Mouse (Mus musculus): Measurements from ENCODE around the gene Bbc3. TPM values are rescaled to one million over a fixed set of nuclear protein-coding genes. Genes with fewer than 3 reads are reported as not detected.
"Not testable (repeated sequence)": the region's sequence is repeated elsewhere in the genome, so short reads cannot be mapped to it uniquely, and the experiment has no call there.

Bbc3 gene
- total and polyA plus RNA-seq, 3 experiments, result 2.9 to 9.3 TPM; not detected in 1

DNA sequence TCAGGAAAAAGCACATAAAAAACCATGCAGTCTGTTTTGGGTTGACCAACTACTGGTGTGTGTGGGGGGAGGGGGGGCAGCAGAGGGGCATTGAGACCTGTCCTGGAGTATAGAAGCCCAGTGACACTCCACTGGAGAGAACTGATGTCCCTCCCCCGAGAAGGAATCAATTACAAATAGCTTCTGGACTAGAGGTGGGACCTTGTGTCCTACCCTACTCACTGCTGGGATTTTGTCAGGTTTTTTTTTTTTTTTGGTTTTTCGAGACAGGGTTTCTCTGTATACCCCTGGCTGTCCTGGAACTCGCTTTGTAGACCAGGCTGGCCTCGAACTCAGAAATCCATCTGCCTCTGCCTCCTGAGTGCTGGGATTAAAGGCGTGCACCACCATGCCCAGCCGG is 1.1 kb upstream of the Bbc3 start:
- not testable (repeated sequence) for DNase-seq (ENCODE audit: low read depth, low spot score); H3K79me2 ChIP-seq (ENCODE audit: control insufficient read depth, insufficient read depth, low read length, poor library complexity); H3K36me3 ChIP-seq (ENCODE audit: control insufficient read depth in 1 of 2, insufficient read depth in 2 of 2, low read length in 2 of 2); H3K27ac ChIP-seq (ENCODE audit: control insufficient read depth, low read depth, low read length); H3K4me1 ChIP-seq (ENCODE audit: control insufficient read depth in 1 of 2, insufficient read depth in 2 of 2, low read length in 2 of 2); H3K9ac ChIP-seq (ENCODE audit: control insufficient read depth, low read depth, low read length, poor library complexity, severe bottlenecking); H3K4me3 ChIP-seq (ENCODE audit: control insufficient read depth in 1 of 2, insufficient read depth in 1 of 2, low read depth in 2 of 2, low read length in 2 of 2); H3K27me3 ChIP-seq (ENCODE audit: control insufficient read depth in 1 of 2, insufficient read depth in 2 of 2, low read length in 2 of 2); H3K9me3 ChIP-seq (replicated peaks; ENCODE audit: insufficient read depth, low read length)
- TF ChIP-seq ZNF384 (IDR thresholded peaks at IDR 0.05; ENCODE audit: low read depth, low read length), result peak; percentile 64

DNA sequence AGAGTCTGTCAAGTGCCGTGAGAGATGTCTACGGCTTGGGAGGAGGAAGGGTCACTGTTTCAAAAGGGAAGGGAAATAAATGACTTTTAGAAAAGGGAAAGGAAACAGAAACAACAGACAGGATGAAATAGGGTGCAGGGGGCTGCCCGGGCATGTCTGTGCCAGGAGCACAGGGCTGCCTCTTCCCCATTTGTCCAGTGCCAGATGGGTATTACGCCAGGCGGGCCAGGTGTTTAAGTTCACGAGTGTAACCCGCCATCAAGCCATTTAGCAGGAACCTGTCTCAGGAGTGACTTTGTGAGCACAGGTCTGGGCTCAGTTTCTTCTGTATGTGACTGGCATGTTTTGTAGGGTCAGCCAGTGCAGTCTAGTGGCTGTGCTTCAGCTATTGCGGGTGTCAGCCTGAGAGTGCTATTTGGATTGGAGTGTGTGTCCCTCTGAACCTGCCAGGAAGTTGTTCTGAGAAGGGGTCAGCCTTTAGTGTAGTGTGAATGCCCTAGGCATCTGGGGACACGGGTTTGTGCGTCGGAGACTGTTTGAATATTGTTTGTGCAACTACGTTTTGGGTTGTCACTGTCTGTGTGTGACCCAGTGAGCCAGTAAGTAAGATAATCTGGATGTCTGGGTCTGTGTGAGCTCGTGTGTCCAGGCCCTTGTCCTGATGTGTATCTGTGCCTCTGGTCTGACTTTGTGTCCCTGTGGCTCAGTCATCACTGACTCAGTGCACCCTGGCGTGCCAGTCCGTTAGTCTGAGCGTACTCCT is 543 bp downstream of the Bbc3 start:
- peak overlapping the region; percentile 37 for H3K9ac ChIP-seq (ENCODE audit: control insufficient read depth, low read depth, low read length, poor library complexity, severe bottlenecking)
- peak; percentile 56 for DNase-seq (ENCODE audit: low read depth, low spot score)
- H3K27me3 ChIP-seq (ENCODE audit: control insufficient read depth in 1 of 2, insufficient read depth in 2 of 2, low read length in 2 of 2), result no peaks in the 10 kb centered on the region
- peaks cover 4 to 10% of the 10 kb centered on the region in 2 experiments; a peak in 3 of 4 replicates for H3K4me1 ChIP-seq (ENCODE audit: control insufficient read depth in 1 of 2, insufficient read depth in 2 of 2, low read length in 2 of 2)
- peak overlapping the region; percentile 4; the same call in 1 of the 2 replicates for H3K27ac ChIP-seq (ENCODE audit: control insufficient read depth, low read depth, low read length)
- H3K9me3 ChIP-seq (replicated peaks; ENCODE audit: insufficient read depth, low read length), result no peaks in the 10 kb centered on the region
- TF ChIP-seq GATA1 (IDR thresholded peaks at IDR 0.05; ENCODE audit: low read depth, low read length), result no peak
- TF ChIP-seq ELF1 (IDR thresholded peaks at IDR 0.05; ENCODE audit: low read depth, low read length), result no peak
- no peak for TF ChIP-seq SIN3A (IDR thresholded peaks at IDR 0.05; ENCODE audit: low read length)
- TF ChIP-seq ZMIZ1 (IDR thresholded peaks at IDR 0.05; ENCODE audit: low read depth, low read length), result no peak
- TF ChIP-seq SMC3 (IDR thresholded peaks at IDR 0.05; ENCODE audit: low read depth, low read length), result no peak
- no peak for TF ChIP-seq KAT2A (conservative IDR thresholded peaks at IDR 0.05; ENCODE audit: low read depth, low read length)
- TF ChIP-seq CHD2 (IDR thresholded peaks at IDR 0.05; ENCODE audit: low read length), result no peak
- TF ChIP-seq GABPA (IDR thresholded peaks at IDR 0.05; ENCODE audit: low read depth, low read length), result no peak
- no peak for TF ChIP-seq MAZ (IDR thresholded peaks at IDR 0.05; ENCODE audit: low read depth, low read length)
- no peak for TF ChIP-seq EP300 (IDR thresholded peaks at IDR 0.05; ENCODE audit: low read depth in 1 of 2, low read length in 2 of 2)
- TF ChIP-seq USF2 (IDR thresholded peaks at IDR 0.05; ENCODE audit: borderline replicate concordance in 1 of 2, insufficient read depth in 1 of 2, low read depth in 1 of 2, low read length in 2 of 2), result no peak
- TF ChIP-seq MXI1 (IDR thresholded peaks at IDR 0.05; ENCODE audit: low read depth, low read length), result no peak
- no peak for TF ChIP-seq HCFC1 (IDR thresholded peaks at IDR 0.05; ENCODE audit: low read depth, low read length)
- TF ChIP-seq MYB (IDR thresholded peaks at IDR 0.05; ENCODE audit: low read depth, low read length), result no peak
- no peak; the same call in 1 of the 2 replicates for TF ChIP-seq POLR2AphosphoS5 (IDR thresholded peaks at IDR 0.05; ENCODE audit: borderline replicate concordance, low read depth, low read length)
- TF ChIP-seq NELFE (IDR thresholded peaks at IDR 0.05; ENCODE audit: low read depth, low read length), result no peak
- TF ChIP-seq CTCF (IDR thresholded peaks at IDR 0.05 in 2 of 3, conservative IDR thresholded peaks at IDR 0.05 in 1 of 3; ENCODE audit: control insufficient read depth in 1 of 3, insufficient read depth in 1 of 3, low read depth in 2 of 3, low read length in 3 of 3, poor library complexity in 1 of 3, severe bottlenecking in 1 of 3), result no peak
- peaks cover 14% of the 10 kb centered on the region for H3K79me2 ChIP-seq (ENCODE audit: control insufficient read depth, insufficient read depth, low read length, poor library complexity)
- peak overlapping the region; percentile 57 to 66 for H3K4me3 ChIP-seq (ENCODE audit: control insufficient read depth in 1 of 2, insufficient read depth in 1 of 2, low read depth in 2 of 2, low read length in 2 of 2)
- H3K36me3 ChIP-seq (ENCODE audit: control insufficient read depth in 1 of 2, insufficient read depth in 2 of 2, low read length in 2 of 2), result peaks cover 0 to 2% of the 10 kb centered on the region in 2 experiments; a peak in 1 of 4 replicates
